Comparison of ENCODE assay signal across 8 mouse cellular contexts in genomic region chr7:12949032-12949871, GRCm38 (mm10). TPM values are rescaled to one million over a fixed set of nuclear protein-coding genes. Genes with fewer than 3 reads are reported as not detected.
DNase-seq lines count a peak whose midpoint lies in the region; ATAC-seq and TF ChIP-seq lines count a peak whose summit lies in the region.

No protein-coding gene starts in this region.

- peaks cover 0 to 14% of the 10 kb centered on the region in 2 experiments; a peak in 2 of 4 replicates for H3K4me1 ChIP-seq in MEL (ENCODE audit: control insufficient read depth in 1 of 2, insufficient read depth in 2 of 2, low read length in 2 of 2)
- H3K4me1 ChIP-seq in cerebellum, adult 2 months (ENCODE audit: control insufficient read depth, insufficient read depth, low read length) = no peaks in the 10 kb centered on the region; the same call in 1 of the 2 replicates
- peaks cover 9% of the 10 kb centered on the region for H3K4me1 ChIP-seq in forebrain, postnatal 0 days (ENCODE audit: insufficient read depth)
- H3K4me1 ChIP-seq in lung, embryonic 16.5 days (replicated peaks; ENCODE audit: control insufficient read depth, insufficient read depth, low read length) = peaks cover 12% of the 10 kb centered on the region

- TF ChIP-seq POLR2A in MEL (IDR thresholded peaks at IDR 0.05; ENCODE audit: control insufficient read depth in 1 of 2, insufficient read depth in 1 of 2, low read depth in 1 of 2, low read length in 2 of 2, poor library complexity in 1 of 2) = peak in 1 of 2 experiments; percentile 86; a peak in 3 of 4 replicates
- peak; percentile 67; the same call in 1 of the 2 replicates for TF ChIP-seq POLR2A in cerebellum, adult 2 months (IDR thresholded peaks at IDR 0.05; ENCODE audit: borderline replicate concordance, insufficient read depth, low read length)

- H3K4me3 ChIP-seq in MEL (ENCODE audit: control insufficient read depth in 1 of 2, insufficient read depth in 1 of 2, low read depth in 2 of 2, low read length in 2 of 2) = peak overlapping the region; percentile 70 to 80
- H3K4me3 ChIP-seq in cerebellum, adult 2 months (replicated peaks; ENCODE audit: insufficient read depth, low read depth, low read length) = peak overlapping the region; percentile 72
- H3K4me3 ChIP-seq in forebrain, postnatal 0 days (ENCODE audit: low read depth, low read length) = peak overlapping the region; percentile 47
- peak overlapping the region; percentile 57 for H3K4me3 ChIP-seq in lung, embryonic 16.5 days (ENCODE audit: low read length)

- peak overlapping the region; percentile 87 for H3K4me2 ChIP-seq in forebrain, postnatal 0 days (ENCODE audit: low read depth)
- H3K4me2 ChIP-seq in lung, embryonic 16.5 days (ENCODE audit: low read depth, low read length) = peak overlapping the region; percentile 86

- DNase-seq in MEL (ENCODE audit: low read depth, low spot score) = peak; percentile 95
- peak; percentile 95 to 98 for DNase-seq in cerebellum, adult 2 months
- peak; percentile 98 for DNase-seq in forebrain, postnatal 0 days
- peak; percentile 98 for DNase-seq in layer of hippocampus, adult 9-10 months (ENCODE audit: low spot score)
- DNase-seq in ovary, postnatal 10 days (ENCODE audit: low spot score) = peak; percentile 78
- DNase-seq in thymus, postnatal 10 days (ENCODE audit: low spot score in 2 of 2) = peak; percentile 87 to 92

- H3K27ac ChIP-seq in MEL (ENCODE audit: control insufficient read depth, low read depth, low read length) = peak overlapping the region; percentile 68
- H3K27ac ChIP-seq in cerebellum, adult 2 months (ENCODE audit: insufficient read depth, low read length) = peak overlapping the region; percentile 15
- H3K27ac ChIP-seq in forebrain, postnatal 0 days (ENCODE audit: low read depth, low read length) = peak overlapping the region; percentile 90
- H3K27ac ChIP-seq in lung, embryonic 16.5 days (ENCODE audit: low read length) = peak overlapping the region; percentile 82

- no peaks in the 10 kb centered on the region for H3K9me3 ChIP-seq in MEL (replicated peaks; ENCODE audit: insufficient read depth, low read length)
- no peaks in the 10 kb centered on the region for H3K9me3 ChIP-seq in forebrain, postnatal 0 days (ENCODE audit: low read length)
- no peaks in the 10 kb centered on the region for H3K9me3 ChIP-seq in lung, embryonic 16.5 days (ENCODE audit: control insufficient read depth, low read length)

- no peak for TF ChIP-seq EP300 in MEL (IDR thresholded peaks at IDR 0.05; ENCODE audit: low read depth in 1 of 2, low read length in 2 of 2)

- no peaks in the 10 kb centered on the region for H3K36me3 ChIP-seq in MEL (ENCODE audit: control insufficient read depth in 1 of 2, insufficient read depth in 2 of 2, low read length in 2 of 2)
- no peaks in the 10 kb centered on the region for H3K36me3 ChIP-seq in forebrain, postnatal 0 days (ENCODE audit: insufficient read depth)
- no peaks in the 10 kb centered on the region for H3K36me3 ChIP-seq in lung, embryonic 16.5 days (ENCODE audit: control insufficient read depth, insufficient read depth, low read length)

- peak; percentile 98 for ATAC-seq in forebrain, postnatal 0 days
- ATAC-seq in hematopoietic stem cell, adult 5-6 weeks (replicated peaks in 1 of 2; ENCODE audit: insufficient read depth in 1 of 2, low FRiP score in 2 of 2, low TSS enrichment in 1 of 2, low read depth in 1 of 2, poor library complexity in 2 of 2, severe bottlenecking in 2 of 2) = peak; percentile 96 to 97
- ATAC-seq in lung, embryonic 16.5 days (ENCODE audit: low read depth) = peak; percentile 98

- no peak for TF ChIP-seq CTCF in MEL (IDR thresholded peaks at IDR 0.05 in 2 of 3, conservative IDR thresholded peaks at IDR 0.05 in 1 of 3; ENCODE audit: control insufficient read depth in 1 of 3, insufficient read depth in 1 of 3, low read depth in 2 of 3, low read length in 3 of 3, poor library complexity in 1 of 3, severe bottlenecking in 1 of 3)
- no peak for TF ChIP-seq CTCF in cerebellum, adult 2 months (IDR thresholded peaks at IDR 0.05; ENCODE audit: borderline replicate concordance, insufficient read depth, low read depth, low read length)
- TF ChIP-seq CTCF in forebrain, postnatal 0 days (IDR thresholded peaks at IDR 0.05; ENCODE audit: low read depth) = peak; percentile 33

- no peaks in the 10 kb centered on the region; a peak in 1 of 4 replicates for H3K27me3 ChIP-seq in MEL (ENCODE audit: control insufficient read depth in 1 of 2, insufficient read depth in 2 of 2, low read length in 2 of 2)
- no peaks in the 10 kb centered on the region for H3K27me3 ChIP-seq in cerebellum, adult 2 months (ENCODE audit: control insufficient read depth, insufficient read depth, low read length)
- H3K27me3 ChIP-seq in forebrain, postnatal 0 days (ENCODE audit: insufficient read depth, low read length) = no peaks in the 10 kb centered on the region
- H3K27me3 ChIP-seq in lung, embryonic 16.5 days (ENCODE audit: control insufficient read depth, insufficient read depth, low read depth, low read length) = no peaks in the 10 kb centered on the region

- H3K79me2 ChIP-seq in MEL (ENCODE audit: control insufficient read depth, insufficient read depth, low read length, poor library complexity) = no peaks in the 10 kb centered on the region; the same call in 1 of the 2 replicates

- peak overlapping the region; percentile 83 for H3K9ac ChIP-seq in MEL (ENCODE audit: control insufficient read depth, low read depth, low read length, poor library complexity, severe bottlenecking)
- H3K9ac ChIP-seq in forebrain, postnatal 0 days = peak overlapping the region; percentile 64
- peak overlapping the region; percentile 75 for H3K9ac ChIP-seq in lung, embryonic 16.5 days (ENCODE audit: low read length)

- TF ChIP-seq RAD21 in MEL (IDR thresholded peaks at IDR 0.05; ENCODE audit: low read depth, low read length) = no peak

- WGBS in cerebellum, adult 2 months = 3% methylated on average over 35 of the region's 35 CpGs
- WGBS in forebrain, postnatal 0 days = 8% methylated on average over 35 of the region's 35 CpGs
- 7% methylated on average over 35 of the region's 35 CpGs for WGBS in lung, embryonic 16.5 days

TF ChIP-seq in MEL, 35 proteins besides CTCF, POLR2A, EP300 and RAD21 (continues in another document):
- TF ChIP-seq TCF12 (IDR thresholded peaks at IDR 0.05; ENCODE audit: low read depth, low read length) = no peak; the same call in 1 of the 2 replicates
- peak; percentile 81 for TF ChIP-seq HCFC1 (IDR thresholded peaks at IDR 0.05; ENCODE audit: low read depth, low read length)
- TF ChIP-seq TBP (IDR thresholded peaks at IDR 0.05; ENCODE audit: low read depth, low read length) = 0 out of 2 replicates have a peak, but pooled peaks have one; percentile 60
- no peak for TF ChIP-seq MYB (IDR thresholded peaks at IDR 0.05; ENCODE audit: low read depth, low read length)

RNA-seq across cellular contexts. Expression of gene Zfp324, which starts 16.4 kb away (rescaled TPM):
- total RNA-seq in MEL (2012; rRNA removed) = 5.9 and 9.9 TPM in 2 replicates
- 1 to 10 TPM in 1 of 2 experiments, not detected in 1; 5.2 TPM for polyA plus RNA-seq in MEL (2012; ENCODE audit: insufficient read depth in 1 of 2, insufficient read length in 2 of 2, low read depth in 1 of 2, low replicate concordance in 2 of 2, missing spikeins in 1 of 2)
- polyA plus RNA-seq in cerebellum, adult 2 months (2012; rRNA removed) = 5.8 and 6.2 TPM in 2 replicates
- total RNA-seq in forebrain, postnatal 0 days (2014; rRNA removed) = 32.9 and 47.7 TPM in 2 replicates
- polyA plus RNA-seq in forebrain, postnatal 0 days (2015; fragmentation: Nextera tagmentation; extraction: Ambion mirVana) = 6.8 and 8.8 TPM in 2 replicates
- 6.9 and 10.6 TPM in 2 replicates for total RNA-seq in hematopoietic stem cell, adult 5-6 weeks (2017)
- 9.7 and 10.6 TPM in 2 replicates for polyA plus RNA-seq in lung, embryonic 16.5 days (2015; fragmentation: Nextera tagmentation; extraction: Ambion mirVana)

RNA-seq across cellular contexts. Expression of gene Rnf225, which starts 22.0 kb away (rescaled TPM):
- total RNA-seq in MEL (2012; rRNA removed) = 0.89 and 1.0 TPM in 2 replicates
- 1 to 10 TPM in 1 of 2 experiments, not detected in 1; 2.3 TPM for polyA plus RNA-seq in MEL (2012; ENCODE audit: insufficient read depth in 1 of 2, insufficient read length in 2 of 2, low read depth in 1 of 2, low replicate concordance in 2 of 2, missing spikeins in 1 of 2)
- 2.6 and 3.5 TPM in 2 replicates for polyA plus RNA-seq in cerebellum, adult 2 months (2012; rRNA removed)
- 1.7 and 1.8 TPM in 2 replicates for total RNA-seq in forebrain, postnatal 0 days (2014; rRNA removed)
- polyA plus RNA-seq in forebrain, postnatal 0 days (2015; fragmentation: Nextera tagmentation; extraction: Ambion mirVana) = 0.36 and 0.75 TPM in 2 replicates
- 0.50 and 1.2 TPM in 2 replicates for total RNA-seq in hematopoietic stem cell, adult 5-6 weeks (2017)
- polyA plus RNA-seq in lung, embryonic 16.5 days (2015; fragmentation: Nextera tagmentation; extraction: Ambion mirVana) = 1.4 and 1.8 TPM in 2 replicates

RNA-seq across cellular contexts. Expression of gene Rps5, which starts 27.2 kb away (rescaled TPM):
- 3,873 and 4,196 TPM in 2 replicates for total RNA-seq in MEL (2012; rRNA removed)
- 1,000 to 10,000 TPM in 1 of 2 experiments, 100 to 1,000 TPM in 1; 960 to 2,915 TPM for polyA plus RNA-seq in MEL (2012; ENCODE audit: insufficient read depth in 1 of 2, insufficient read length in 2 of 2, low read depth in 1 of 2, low replicate concordance in 2 of 2, missing spikeins in 1 of 2)
- polyA plus RNA-seq in cerebellum, adult 2 months (2012; rRNA removed) = 670 and 700 TPM in 2 replicates
- total RNA-seq in forebrain, postnatal 0 days (2014; rRNA removed) = 1,758 and 2,185 TPM in 2 replicates
- 679 and 877 TPM in 2 replicates for polyA plus RNA-seq in forebrain, postnatal 0 days (2015; fragmentation: Nextera tagmentation; extraction: Ambion mirVana)
- total RNA-seq in hematopoietic stem cell, adult 5-6 weeks (2017) = 1,183 and 1,501 TPM in 2 replicates
- polyA plus RNA-seq in lung, embryonic 16.5 days (2015; fragmentation: Nextera tagmentation; extraction: Ambion mirVana) = 950 and 1,039 TPM in 2 replicates

RNA-seq across cellular contexts. Expression of gene Zfp446, which starts 28.4 kb away (rescaled TPM):
- 3.4 TPM in 2 replicates for total RNA-seq in MEL (2012; rRNA removed)
- polyA plus RNA-seq in MEL (2012; ENCODE audit: insufficient read depth in 1 of 2, insufficient read length in 2 of 2, low read depth in 1 of 2, low replicate concordance in 2 of 2, missing spikeins in 1 of 2) = 1 to 10 TPM in 1 of 2 experiments, not detected in 1; 4.9 TPM
- polyA plus RNA-seq in cerebellum, adult 2 months (2012; rRNA removed) = 13.8 and 16.0 TPM in 2 replicates
- total RNA-seq in forebrain, postnatal 0 days (2014; rRNA removed) = 7.5 and 13.0 TPM in 2 replicates
- 6.0 and 8.2 TPM in 2 replicates for polyA plus RNA-seq in forebrain, postnatal 0 days (2015; fragmentation: Nextera tagmentation; extraction: Ambion mirVana)
- total RNA-seq in hematopoietic stem cell, adult 5-6 weeks (2017) = 3.7 and 6.4 TPM in 2 replicates
- 10.4 and 12.0 TPM in 2 replicates for polyA plus RNA-seq in lung, embryonic 16.5 days (2015; fragmentation: Nextera tagmentation; extraction: Ambion mirVana)

RNA-seq across cellular contexts. Expression of gene Slc27a5, which starts 48.7 kb away (rescaled TPM):
- total RNA-seq in MEL (2012; rRNA removed) = not detected in 2 replicates
- under 1 TPM in 1 of 2 experiments, not detected in 1; 0.13 TPM for polyA plus RNA-seq in MEL (2012; ENCODE audit: insufficient read depth in 1 of 2, insufficient read length in 2 of 2, low read depth in 1 of 2, low replicate concordance in 2 of 2, missing spikeins in 1 of 2)
- 1.7 and 2.1 TPM in 2 replicates for polyA plus RNA-seq in cerebellum, adult 2 months (2012; rRNA removed)
- 0.23 and 0.43 TPM in 2 replicates for total RNA-seq in forebrain, postnatal 0 days (2014; rRNA removed)
- 0.08 and 0.18 TPM in 2 replicates for polyA plus RNA-seq in forebrain, postnatal 0 days (2015; fragmentation: Nextera tagmentation; extraction: Ambion mirVana)
- not detected in 2 replicates for total RNA-seq in hematopoietic stem cell, adult 5-6 weeks (2017)
- polyA plus RNA-seq in lung, embryonic 16.5 days (2015; fragmentation: Nextera tagmentation; extraction: Ambion mirVana) = 0.57 TPM in 1 of 2 replicates, not detected in the other

Comparison
In these comparisons a context has a peak if more than half of its experiments do, and no peak if none do; other contexts are left out.
1. Peak in every context shown above with its lines: DNase-seq, ATAC-seq, H3K4me3 ChIP-seq and H3K27ac ChIP-seq.
2. H3K27ac ChIP-seq: peak in every context shown above with its lines; median percentile 90 in forebrain, postnatal 0 days; 82 in lung, embryonic 16.5 days; 68 in MEL; 15 in cerebellum, adult 2 months.